Mouse (Mus musculus): ENCODE data around the gene Atg14. TPM values are rescaled to one million over a fixed set of nuclear protein-coding genes. Genes with fewer than 3 reads are reported as not detected.

Atg14 gene
- polyA plus RNA-seq, 1 experiment from 2014 or later, result 16.9 TPM

- H3K27me3 ChIP-seq (ENCODE audit: control insufficient read depth, insufficient read depth, low read length), result no peaks in the 10 kb centered on the region
- no peak overlapping the region for H3K27ac ChIP-seq (ENCODE audit: low read depth, low read length)
- H3K4me2 ChIP-seq (replicated peaks; ENCODE audit: low read depth, low read length), result no peak overlapping the region
- H3K4me3 ChIP-seq (ENCODE audit: low read length), result no peak overlapping the region
- H3K9me3 ChIP-seq (ENCODE audit: control insufficient read depth, low read length), result no peaks in the 10 kb centered on the region
- ATAC-seq (ENCODE audit: low FRiP score, low TSS enrichment), result no peak
- no peak overlapping the region for H3K9ac ChIP-seq (ENCODE audit: low read depth, low read length)
- no peaks in the 10 kb centered on the region for H3K4me1 ChIP-seq (ENCODE audit: control insufficient read depth, insufficient read depth, low read length)
- H3K36me3 ChIP-seq (ENCODE audit: control insufficient read depth, insufficient read depth, low read length), result no peaks in the 10 kb centered on the region
- WGBS, result 63% methylated on average over 1 of the region's 1 CpGs
These were observed 10.8 kb upstream of the Atg14 start for GRCm38 (mm10) chr14:47581280-47581679.

GRCm38 (mm10) chr14:47578086-47578485, 7.6 kb upstream of the Atg14 start:
- no peak for ATAC-seq (ENCODE audit: low FRiP score, low TSS enrichment)
- no peaks in the 10 kb centered on the region for H3K4me1 ChIP-seq (ENCODE audit: control insufficient read depth, insufficient read depth, low read length)
- H3K36me3 ChIP-seq (ENCODE audit: control insufficient read depth, insufficient read depth, low read length), result no peaks in the 10 kb centered on the region
- no peak overlapping the region for H3K4me3 ChIP-seq (ENCODE audit: low read length)
- no peak overlapping the region for H3K4me2 ChIP-seq (replicated peaks; ENCODE audit: low read depth, low read length)
- H3K27me3 ChIP-seq (ENCODE audit: control insufficient read depth, insufficient read depth, low read length), result no peaks in the 10 kb centered on the region
- H3K9me3 ChIP-seq (ENCODE audit: control insufficient read depth, low read length), result no peaks in the 10 kb centered on the region
- WGBS, result 88% methylated on average over 2 of the region's 2 CpGs
- no peak overlapping the region for H3K9ac ChIP-seq (ENCODE audit: low read depth, low read length)
- H3K27ac ChIP-seq (ENCODE audit: low read depth, low read length), result no peak overlapping the region

GRCm38 (mm10) chr14:47576687-47577086, 6.2 kb upstream of the Atg14 start:
- Histone ChIP-seq H3K4me2 (replicated peaks; ENCODE audit: low read depth, low read length) (no peak overlapping the region), H3K9me3 (ENCODE audit: control insufficient read depth, low read length) (no peaks in the 10 kb centered on the region), H3K4me3 (ENCODE audit: low read length) (no peak overlapping the region), H3K36me3 (ENCODE audit: control insufficient read depth, insufficient read depth, low read length) (no peaks in the 10 kb centered on the region), H3K27me3 (ENCODE audit: control insufficient read depth, insufficient read depth, low read length) (no peaks in the 10 kb centered on the region), H3K9ac (ENCODE audit: low read depth, low read length) (no peak overlapping the region), H3K27ac (ENCODE audit: low read depth, low read length) (no peak overlapping the region), H3K4me1 (ENCODE audit: control insufficient read depth, insufficient read depth, low read length) (no peaks in the 10 kb centered on the region)
- WGBS, result 62% methylated on average over 4 of the region's 4 CpGs
- ATAC-seq (ENCODE audit: low FRiP score, low TSS enrichment), result no peak

GRCm38 (mm10) chr14:47574721-47575120, 4.3 kb upstream of the Atg14 start:
- Histone ChIP-seq H3K36me3 (ENCODE audit: control insufficient read depth, insufficient read depth, low read length) (no peaks in the 10 kb centered on the region), H3K4me2 (replicated peaks; ENCODE audit: low read depth, low read length) (no peak overlapping the region), H3K27me3 (ENCODE audit: control insufficient read depth, insufficient read depth, low read length) (no peaks in the 10 kb centered on the region), H3K4me3 (ENCODE audit: low read length) (no peak overlapping the region), H3K4me1 (ENCODE audit: control insufficient read depth, insufficient read depth, low read length) (no peaks in the 10 kb centered on the region), H3K9ac (ENCODE audit: low read depth, low read length) (no peak overlapping the region), H3K9me3 (ENCODE audit: control insufficient read depth, low read length) (no peaks in the 10 kb centered on the region), H3K27ac (ENCODE audit: low read depth, low read length) (no peak overlapping the region)
- WGBS, result 71% methylated on average over 11 of the region's 11 CpGs
- ATAC-seq (ENCODE audit: low FRiP score, low TSS enrichment), result no peak

- no peak overlapping the region for H3K4me2 ChIP-seq (replicated peaks; ENCODE audit: low read depth, low read length)
- no peaks in the 10 kb centered on the region for H3K36me3 ChIP-seq (ENCODE audit: control insufficient read depth, insufficient read depth, low read length)
- no peak overlapping the region for H3K4me3 ChIP-seq (ENCODE audit: low read length)
- no peak for ATAC-seq (ENCODE audit: low FRiP score, low TSS enrichment)
- no peaks in the 10 kb centered on the region for H3K9me3 ChIP-seq (ENCODE audit: control insufficient read depth, low read length)
- H3K9ac ChIP-seq (ENCODE audit: low read depth, low read length), result no peak overlapping the region
- H3K4me1 ChIP-seq (ENCODE audit: control insufficient read depth, insufficient read depth, low read length), result no peaks in the 10 kb centered on the region
- WGBS, result 75% methylated on average over 4 of the region's 4 CpGs
- no peak overlapping the region for H3K27ac ChIP-seq (ENCODE audit: low read depth, low read length)
- no peaks in the 10 kb centered on the region for H3K27me3 ChIP-seq (ENCODE audit: control insufficient read depth, insufficient read depth, low read length)
These were observed 2.3 kb upstream of the Atg14 start for GRCm38 (mm10) chr14:47572707-47573106.

- peak; percentile 100 for ATAC-seq (ENCODE audit: low FRiP score, low TSS enrichment)
- Histone ChIP-seq H3K36me3 (ENCODE audit: control insufficient read depth, insufficient read depth, low read length) (no peaks in the 10 kb centered on the region; the same call in 1 of the 2 replicates), H3K4me3 (ENCODE audit: low read length) (peak overlapping the region; percentile 94), H3K9me3 (ENCODE audit: control insufficient read depth, low read length) (no peaks in the 10 kb centered on the region), H3K9ac (ENCODE audit: low read depth, low read length) (peak overlapping the region; percentile 77), H3K27ac (ENCODE audit: low read depth, low read length) (no peak overlapping the region), H3K4me1 (ENCODE audit: control insufficient read depth, insufficient read depth, low read length) (peaks cover 4% of the 10 kb centered on the region; the same call in 1 of the 2 replicates), H3K27me3 (ENCODE audit: control insufficient read depth, insufficient read depth, low read length) (no peaks in the 10 kb centered on the region), H3K4me2 (replicated peaks; ENCODE audit: low read depth, low read length) (peak overlapping the region; percentile 71)
- WGBS, result under 1% methylated on average over 46 of the region's 46 CpGs
These were observed 2.3 kb downstream of the Atg14 start for GRCm38 (mm10) chr14:47567962-47568652.

GRCm38 (mm10) chr14:47563106-47563505, 7.3 kb downstream of the Atg14 start:
- peaks cover 4% of the 10 kb centered on the region; the same call in 1 of the 2 replicates for H3K4me1 ChIP-seq (ENCODE audit: control insufficient read depth, insufficient read depth, low read length)
- 86% methylated on average over 4 of the region's 4 CpGs for WGBS
- no peak overlapping the region for H3K27ac ChIP-seq (ENCODE audit: low read depth, low read length)
- H3K4me2 ChIP-seq (replicated peaks; ENCODE audit: low read depth, low read length), result no peak overlapping the region
- H3K9ac ChIP-seq (ENCODE audit: low read depth, low read length), result no peak overlapping the region
- H3K27me3 ChIP-seq (ENCODE audit: control insufficient read depth, insufficient read depth, low read length), result no peaks in the 10 kb centered on the region
- no peak overlapping the region for H3K4me3 ChIP-seq (ENCODE audit: low read length)
- H3K9me3 ChIP-seq (ENCODE audit: control insufficient read depth, low read length), result no peaks in the 10 kb centered on the region
- ATAC-seq (ENCODE audit: low FRiP score, low TSS enrichment), result no peak
- H3K36me3 ChIP-seq (ENCODE audit: control insufficient read depth, insufficient read depth, low read length), result no peaks in the 10 kb centered on the region; the same call in 1 of the 2 replicates

- Histone ChIP-seq H3K9me3 (ENCODE audit: control insufficient read depth, low read length) (no peaks in the 10 kb centered on the region), H3K4me2 (replicated peaks; ENCODE audit: low read depth, low read length) (no peak overlapping the region), H3K4me3 (ENCODE audit: low read length) (no peak overlapping the region), H3K27ac (ENCODE audit: low read depth, low read length) (no peak overlapping the region), H3K9ac (ENCODE audit: low read depth, low read length) (no peak overlapping the region), H3K36me3 (ENCODE audit: control insufficient read depth, insufficient read depth, low read length) (no peaks in the 10 kb centered on the region; the same call in 1 of the 2 replicates), H3K4me1 (ENCODE audit: control insufficient read depth, insufficient read depth, low read length) (peaks cover 4% of the 10 kb centered on the region; the same call in 1 of the 2 replicates), H3K27me3 (ENCODE audit: control insufficient read depth, insufficient read depth, low read length) (no peaks in the 10 kb centered on the region)
- 91% methylated on average over 1 of the region's 1 CpGs for WGBS
- no peak for ATAC-seq (ENCODE audit: low FRiP score, low TSS enrichment)
These were observed 7.9 kb downstream of the Atg14 start for GRCm38 (mm10) chr14:47562530-47562929.

GRCm38 (mm10) chr14:47560714-47561113, 9.7 kb downstream of the Atg14 start:
- 88% methylated on average over 2 of the region's 2 CpGs for WGBS
- ATAC-seq (ENCODE audit: low FRiP score, low TSS enrichment), result no peak

More at GRCm38 (mm10) chr14:47560714-47561113, 9.7 kb downstream of the Atg14 start:
- no peak overlapping the region for H3K4me2 ChIP-seq (replicated peaks; ENCODE audit: low read depth, low read length)
- no peaks in the 10 kb centered on the region for H3K27me3 ChIP-seq (ENCODE audit: control insufficient read depth, insufficient read depth, low read length)
- no peaks in the 10 kb centered on the region for H3K9me3 ChIP-seq (ENCODE audit: control insufficient read depth, low read length)
- peaks cover 6% of the 10 kb centered on the region; the same call in 1 of the 2 replicates for H3K36me3 ChIP-seq (ENCODE audit: control insufficient read depth, insufficient read depth, low read length)
- no peaks in the 10 kb centered on the region for H3K4me1 ChIP-seq (ENCODE audit: control insufficient read depth, insufficient read depth, low read length)
- no peak overlapping the region for H3K9ac ChIP-seq (ENCODE audit: low read depth, low read length)
- H3K27ac ChIP-seq (ENCODE audit: low read depth, low read length), result no peak overlapping the region
- H3K4me3 ChIP-seq (ENCODE audit: low read length), result no peak overlapping the region
